Mouse (Mus musculus) left cerebral cortex, postnatal 36 days (tissue): ENCODE results near the gene Retreg1. TPM values are rescaled to one million over a fixed set of nuclear protein-coding genes. Genes with fewer than 3 reads are reported as not detected.
"Not testable (repeated sequence)": the region's sequence is repeated elsewhere in the genome, so short reads cannot be mapped to it uniquely, and the experiment has no call there.

Experiments used
- DNase-seq, 2 experiments: peaks; one replicate each; pipeline ENCODE4 v3.0.0; 2021 to 2022; ENCODE audit warnings: low spot score in 2 of 2, mixed read lengths in 1 of 2
- intact Hi-C: fragments of 180-260 bp; cut with DNase I; formaldehyde crosslinking; loops from one replicate; pipeline ENCODE4 v1.15.1; 2025
- total RNA-seq, 2 experiments: library from RNA; stranded (reverse); gene quantifications; 2 replicates each; pipeline ENCODE4 v1.2.3; 2021

The Retreg1 gene
- total RNA-seq, 2 experiments from 2014 or later = 32.2 to 34.2 TPM

DNA sequence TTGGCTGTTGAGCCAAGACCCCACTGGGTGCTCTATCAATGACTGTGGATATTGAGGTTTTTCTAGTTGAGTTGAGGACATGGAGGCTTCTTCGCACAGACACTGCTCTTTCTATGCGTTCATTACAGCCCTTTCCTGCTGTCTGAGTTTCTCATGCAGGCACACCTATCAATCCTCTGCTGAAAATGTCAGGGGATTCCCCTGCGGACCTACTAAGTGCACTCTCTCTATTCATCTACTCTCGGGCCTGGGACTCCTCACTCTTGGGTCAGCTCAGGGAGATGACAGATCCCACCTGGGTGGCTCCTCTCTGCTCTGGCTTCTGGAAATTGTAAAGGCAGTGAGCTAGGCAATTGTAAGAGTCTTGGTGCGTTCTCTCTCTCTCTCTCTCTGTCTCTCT is 117.3 kb downstream of the Retreg1 start:
- intact Hi-C loops = loop anchor here (5.0 kb wide), 1 partner anchor 233 kb away; no protein-coding TSS in a partner anchor
- DNase-seq = no peak

DNA sequence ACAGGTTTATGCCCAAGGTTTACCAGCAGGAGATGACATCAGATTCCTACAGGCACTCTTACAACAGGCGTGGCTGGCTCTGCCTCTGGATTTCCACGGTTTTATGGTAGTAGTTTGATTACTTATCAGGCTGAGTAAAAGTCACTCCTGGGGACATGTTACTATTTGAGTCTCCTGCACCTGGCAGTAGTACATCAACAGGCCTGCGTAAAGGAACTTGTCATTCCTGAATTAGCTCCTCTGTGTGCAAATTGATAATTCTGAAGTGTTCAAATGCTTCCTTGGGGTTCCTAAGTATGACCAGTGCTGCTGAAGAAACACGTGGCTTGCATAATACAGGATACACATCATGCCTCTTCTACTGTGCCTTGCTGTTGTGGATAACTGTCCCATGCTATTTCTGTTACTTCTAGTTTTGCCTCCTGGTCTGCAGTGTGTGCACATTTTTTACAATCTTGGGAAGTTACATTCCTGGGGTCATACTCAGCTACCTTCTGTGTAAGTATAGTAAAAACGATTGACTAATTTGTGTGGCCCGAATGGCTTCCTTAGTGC is 123.3 kb downstream of the Retreg1 start:
- intact Hi-C loops = no loop called here
- no peak for DNase-seq

DNA sequence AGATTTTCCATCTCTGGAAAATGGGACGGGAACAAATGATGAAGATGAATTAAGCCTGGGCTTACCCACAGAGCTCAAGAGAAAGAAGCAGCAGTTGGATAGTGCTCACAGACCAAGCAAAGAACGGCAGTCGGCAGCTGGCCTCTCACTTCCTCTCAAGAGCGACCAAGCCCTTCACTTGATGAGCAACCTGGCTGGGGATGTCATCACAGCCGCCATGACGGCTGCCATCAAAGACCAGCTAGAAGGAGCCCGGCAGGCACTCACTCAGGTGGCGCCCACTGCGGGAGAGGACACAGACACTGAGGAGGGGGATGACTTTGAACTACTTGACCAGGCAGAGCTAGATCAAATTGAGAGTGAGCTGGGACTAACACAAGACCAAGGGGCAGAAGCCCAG is 128.6 kb downstream of the Retreg1 start:
- intact Hi-C loops = no loop called here
- no peak for DNase-seq

DNA sequence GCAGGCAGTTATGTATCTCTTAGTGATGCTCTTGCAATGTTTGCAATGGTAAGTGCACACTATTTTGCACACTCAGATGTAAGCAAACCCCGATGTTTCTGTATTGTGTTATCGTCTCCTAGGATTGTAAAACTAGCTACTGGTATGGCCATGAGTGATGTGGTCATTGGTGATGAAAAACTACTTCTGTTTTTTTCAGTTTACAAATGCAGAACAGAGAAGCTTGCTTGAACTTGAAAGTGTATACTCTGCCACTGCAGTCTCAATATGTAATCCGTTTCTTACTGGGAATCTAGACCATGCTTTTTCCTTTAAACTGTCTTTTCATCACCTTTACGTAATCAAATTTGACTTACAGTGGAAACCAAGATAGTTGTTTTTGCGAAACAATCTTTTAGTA is 129.8 kb downstream of the Retreg1 start:
- intact Hi-C loops = no loop called here
- no peak for DNase-seq

DNA sequence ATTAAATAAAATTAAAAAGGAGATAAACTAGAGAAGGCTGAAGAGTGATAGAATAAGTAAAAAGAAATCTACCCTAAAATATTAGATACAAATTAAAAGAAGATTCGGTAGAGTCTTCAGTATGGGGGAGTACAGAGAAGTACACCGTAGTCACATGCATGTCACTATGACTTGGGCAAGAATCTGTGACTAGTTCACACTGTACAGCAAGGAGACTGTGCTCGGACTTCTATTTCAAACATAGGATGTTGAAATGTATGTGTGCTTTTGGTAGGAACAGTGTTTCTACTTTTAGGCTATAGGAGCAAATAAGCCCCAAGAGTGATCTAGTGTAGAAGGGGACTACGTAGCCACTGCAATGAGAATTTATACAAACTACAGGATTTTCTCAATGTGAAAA is 131.4 kb downstream of the Retreg1 start:
- no peak for DNase-seq
- intact Hi-C loops = no loop called here

DNA sequence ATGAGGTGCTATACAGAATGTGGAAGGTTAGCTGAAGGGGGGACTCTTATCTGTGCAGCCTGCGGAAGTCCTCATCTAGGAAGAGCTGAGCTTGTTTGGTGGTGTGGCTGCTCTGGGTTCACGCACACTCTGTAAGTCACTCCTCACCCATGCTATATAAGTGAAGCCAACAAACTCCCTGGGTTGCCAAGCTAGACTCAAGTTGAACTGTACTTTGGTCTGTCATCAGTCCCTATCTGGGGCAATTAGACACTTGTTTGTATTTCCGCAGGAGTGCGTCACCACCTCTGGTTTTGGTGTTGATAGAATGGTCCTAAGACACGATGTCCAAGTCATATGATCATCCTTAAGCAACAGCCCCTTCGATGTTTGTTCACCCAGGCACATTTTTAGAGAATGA is 132.8 kb downstream of the Retreg1 start:
- DNase-seq = no peak
- intact Hi-C loops = no loop called here

DNA sequence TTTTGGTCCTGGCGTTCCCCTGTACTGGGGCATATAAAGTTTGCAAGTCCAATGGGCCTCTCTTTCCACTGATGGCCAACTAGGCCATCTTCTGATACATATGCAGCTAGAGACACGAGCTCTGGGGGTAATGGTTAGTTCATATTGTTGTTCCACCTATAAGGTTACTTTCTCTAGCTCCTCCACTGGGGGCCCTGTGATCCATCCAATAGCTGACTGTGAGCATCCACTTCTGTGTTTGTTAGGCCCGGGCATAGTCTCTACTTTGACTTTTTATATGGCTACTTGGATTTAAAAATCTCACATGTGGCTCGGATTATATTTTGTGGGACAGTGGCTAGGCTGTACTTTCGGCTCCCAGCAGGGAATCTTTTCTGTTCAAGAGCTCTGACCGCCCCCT is 140.6 kb downstream of the Retreg1 start:
- intact Hi-C loops, DNase-seq: not testable (repeated sequence)

DNA sequence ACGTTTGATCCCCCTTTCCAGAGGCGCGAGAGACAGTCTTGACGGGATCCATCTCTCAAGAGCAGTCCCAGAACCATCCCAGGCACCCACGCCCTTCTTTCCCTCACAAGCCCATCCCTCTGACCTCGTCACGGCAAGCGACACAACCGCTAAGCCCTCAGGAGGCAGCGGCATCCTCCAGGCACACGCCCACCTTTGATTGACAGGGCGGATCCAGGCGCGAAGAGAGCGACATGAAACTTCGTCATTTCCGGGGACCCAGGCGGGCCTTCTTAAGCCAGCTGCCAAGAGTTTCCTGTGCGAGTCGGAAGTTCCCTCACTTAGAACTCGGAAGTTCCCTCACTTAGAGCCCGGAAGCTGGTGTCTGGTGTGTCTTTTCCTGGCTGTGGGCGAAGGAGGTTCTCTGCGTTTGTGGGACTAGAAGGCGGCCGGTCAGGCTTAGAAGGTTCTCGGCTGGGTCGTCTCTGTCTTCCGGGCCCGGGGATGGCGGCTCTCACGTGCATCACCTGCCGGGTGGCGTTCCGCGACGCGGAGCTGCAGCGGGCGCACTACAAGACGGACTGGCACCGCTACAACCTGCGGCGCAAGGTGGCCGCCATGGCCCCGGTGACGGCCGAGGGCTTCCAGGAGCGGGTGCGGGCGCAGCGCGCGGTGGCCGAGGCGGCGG is 141.2 kb downstream of the Retreg1 start, which contains the start of gene Zfp622:
Gene Zfp622, plus strand, starts transcription at position 300 of the 667 bp plus-strand sequence.
- intact Hi-C loops = no loop called here
- DNase-seq = peak; percentile 94 to 95

DNA sequence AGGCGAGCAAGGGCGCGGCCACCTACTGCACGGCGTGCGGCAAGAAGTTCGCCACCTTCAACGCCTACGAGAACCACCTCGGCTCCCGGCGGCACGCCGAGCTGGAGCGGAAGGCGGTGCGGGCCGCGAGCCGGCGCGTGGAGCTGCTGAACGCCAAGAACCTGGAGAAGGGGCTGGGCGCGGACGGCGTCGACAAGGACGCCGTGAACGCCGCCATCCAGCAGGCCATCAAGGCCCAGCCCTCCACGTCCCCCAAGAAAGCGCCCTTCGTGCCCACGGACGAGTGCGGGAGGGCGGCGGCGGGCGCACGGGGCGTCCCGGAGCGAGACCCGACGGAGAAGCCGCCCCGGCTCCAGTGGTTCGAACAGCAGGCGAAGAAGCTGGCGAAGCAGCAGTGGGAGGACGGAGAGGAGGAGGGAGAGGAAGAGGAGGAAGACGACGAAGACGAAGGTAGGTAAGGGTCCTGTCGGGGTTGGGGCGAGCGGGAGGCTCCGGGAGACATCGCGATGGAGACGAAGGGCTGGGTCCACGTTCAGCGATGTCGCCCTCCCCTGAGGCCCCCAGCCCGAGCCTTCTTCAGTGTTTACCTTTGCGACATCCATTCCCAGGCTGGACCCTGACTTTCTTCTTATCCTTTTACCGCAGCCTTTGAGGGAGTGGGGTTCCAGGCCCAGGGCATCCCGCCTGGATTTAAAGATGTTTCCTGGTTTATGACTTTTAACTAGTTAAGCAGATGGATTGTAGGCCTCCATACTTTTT is 141.9 kb downstream of the Retreg1 start:
- intact Hi-C loops = no loop called here
- no peak for DNase-seq

DNA sequence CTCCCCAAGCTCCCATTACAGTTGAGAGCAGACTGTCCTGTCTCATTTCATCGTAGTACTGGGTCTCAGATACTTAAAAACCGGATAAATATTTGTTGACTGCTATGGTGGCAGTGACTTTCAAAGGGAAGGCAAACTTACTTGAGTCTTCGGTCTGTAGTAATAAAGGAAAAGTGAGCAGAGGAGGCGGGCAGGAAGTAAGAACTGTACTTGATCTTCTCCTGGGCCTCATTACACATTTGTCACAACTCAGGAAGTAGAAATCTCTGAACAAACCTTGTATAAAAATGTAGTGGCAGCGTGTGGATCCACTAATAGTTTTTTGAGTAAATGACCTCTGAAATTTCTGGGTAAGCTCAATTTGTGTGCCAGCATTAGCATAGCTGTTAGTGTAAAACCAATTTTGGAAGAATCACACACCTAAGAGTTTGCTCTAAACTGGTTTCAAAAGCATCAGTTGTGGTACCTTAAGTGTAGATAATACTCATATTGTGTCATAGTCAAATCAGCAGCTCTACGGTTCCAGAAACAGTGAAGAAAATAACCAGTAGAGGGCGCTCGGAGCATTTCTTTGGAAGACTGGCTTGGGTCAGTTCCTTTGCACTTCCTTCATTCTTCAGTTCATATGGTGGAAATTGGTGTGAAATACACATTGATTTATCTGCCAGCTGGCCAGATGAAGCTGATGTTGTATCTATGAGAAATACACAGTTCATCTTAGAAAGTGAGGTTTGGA is 150.2 kb downstream of the Retreg1 start:
- intact Hi-C loops = loop anchor here (2.0 to 10.0 kb wide), 4 partner anchors 334 to 1194 kb away; no protein-coding TSS in a partner anchor
- DNase-seq = peak in 1 of 2 experiments; percentile 45

DNA sequence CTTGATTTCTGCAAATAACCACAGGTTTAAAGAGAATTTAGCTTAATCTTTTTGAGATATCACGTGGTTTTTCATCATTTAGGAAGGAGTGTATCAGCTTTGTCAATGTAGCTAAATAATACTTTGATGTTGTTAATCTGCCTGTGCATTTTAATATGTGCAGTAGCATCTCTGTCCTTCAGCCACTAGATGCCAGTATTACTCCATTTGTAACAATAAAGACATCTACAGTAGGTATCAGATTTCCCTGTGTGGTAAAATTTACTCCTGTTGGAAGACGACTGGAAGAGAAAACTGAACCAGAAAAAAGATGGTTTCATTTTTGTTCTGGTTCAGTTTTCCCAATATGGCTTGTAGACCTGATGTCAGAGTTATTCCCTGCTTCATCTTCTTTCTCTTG is 152.5 kb downstream of the Retreg1 start:
- no peak for DNase-seq

DNA sequence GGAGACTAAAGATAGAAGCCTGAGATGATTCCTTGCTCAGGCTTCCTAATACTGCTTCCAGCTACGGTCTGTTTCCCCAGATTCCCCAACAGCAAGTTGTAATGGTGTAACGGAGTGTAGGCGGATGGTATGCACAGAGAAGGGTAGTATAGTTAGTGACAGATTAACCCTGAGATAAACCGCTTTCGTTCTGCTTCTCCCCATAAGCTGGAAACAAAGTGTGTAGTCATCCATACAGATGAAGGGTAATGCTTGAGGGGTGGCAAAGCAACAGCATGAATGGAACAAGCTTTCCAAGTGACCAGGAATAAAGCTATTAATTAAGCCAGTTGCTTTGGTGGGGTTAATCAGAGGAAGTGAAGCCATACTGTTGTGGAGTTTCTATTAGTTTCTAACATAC is 156.6 kb downstream of the Retreg1 start:
- not testable (repeated sequence) for DNase-seq
- intact Hi-C loops = loop anchor here (5.0 to 10.0 kb wide), 3 partner anchors 308 to 615 kb away; partner anchors contain the start of gene March11

More for the DNA sequence above, 152.5 kb downstream of the Retreg1 start:
- intact Hi-C loops = loop anchor here (5.0 to 10.0 kb wide), 3 partner anchors 312 to 619 kb away; partner anchors contain the start of gene March11

DNA sequence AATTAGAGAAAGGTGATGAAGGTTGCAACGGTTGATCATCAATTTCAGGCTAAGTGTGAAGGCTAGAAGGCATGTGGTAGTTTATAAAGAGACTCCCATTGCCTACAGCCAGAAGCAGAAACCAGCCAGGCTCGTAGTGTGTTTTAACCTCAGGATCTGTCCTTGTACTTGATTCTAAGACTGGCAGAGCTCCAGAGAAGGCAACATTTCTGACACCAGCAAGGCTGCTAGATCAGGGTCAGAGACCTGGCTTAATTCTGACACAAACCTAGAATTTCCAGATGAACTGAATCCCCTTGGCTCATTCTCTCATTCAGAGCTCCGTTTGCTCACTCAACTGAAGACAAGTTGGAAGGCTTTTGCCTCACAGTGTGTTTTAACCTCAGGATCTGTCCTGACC is 165.6 kb downstream of the Retreg1 start:
- intact Hi-C loops = no loop called here
- DNase-seq = no peak

DNA sequence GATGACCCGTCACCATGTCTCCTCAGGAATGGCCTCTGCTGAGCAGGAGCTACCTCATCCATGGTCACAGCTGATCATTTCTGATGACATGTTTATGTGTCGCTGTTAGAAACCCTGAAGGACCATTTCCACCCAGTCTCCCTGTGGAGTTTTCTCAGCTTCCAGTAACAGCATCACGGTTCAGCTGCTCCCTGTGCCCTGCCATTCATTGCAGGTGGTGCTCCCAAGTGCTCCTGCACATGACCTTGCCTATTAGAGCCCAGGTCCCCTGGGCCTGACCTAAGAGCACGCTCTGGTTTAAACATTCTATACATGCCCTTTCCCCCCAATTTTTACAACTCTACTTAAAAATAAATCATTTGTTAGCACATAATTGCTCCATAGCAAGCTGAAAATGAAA is 169.9 kb downstream of the Retreg1 start:
- intact Hi-C loops = no loop called here
- DNase-seq = no peak

DNA sequence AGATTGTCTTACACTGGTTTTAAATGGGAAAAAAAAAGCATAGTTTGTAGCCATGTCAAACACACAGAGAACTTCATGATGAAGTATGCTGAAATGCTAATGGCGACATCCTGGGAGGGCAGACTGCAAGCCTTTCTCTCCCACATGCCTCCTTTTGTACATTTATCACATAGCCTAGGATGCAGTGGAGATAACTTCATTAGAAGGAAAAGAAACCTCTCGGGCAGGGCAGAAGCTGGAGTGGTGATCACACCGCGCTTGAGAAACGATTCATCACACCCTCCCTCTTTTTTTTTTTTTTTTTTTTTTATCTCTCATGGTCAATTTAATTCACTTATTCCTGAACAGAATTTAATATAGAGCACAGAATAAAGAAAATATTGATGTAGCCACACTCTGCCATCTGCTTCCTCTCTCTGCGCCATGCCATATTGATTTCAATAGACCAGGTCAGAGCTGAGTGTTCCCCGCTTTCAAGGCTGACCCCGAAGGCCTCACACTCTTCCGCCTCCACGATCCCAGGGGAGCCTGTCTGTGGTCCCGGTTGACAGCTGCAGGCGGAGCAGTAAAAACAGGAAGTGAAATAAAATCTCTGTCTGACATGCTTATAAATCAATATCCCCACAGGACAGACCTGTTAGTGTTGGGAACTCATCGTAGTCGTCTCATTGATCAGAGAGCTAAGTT is 173.1 kb downstream of the Retreg1 start:
- no peak for DNase-seq
- intact Hi-C loops = no loop called here

DNA sequence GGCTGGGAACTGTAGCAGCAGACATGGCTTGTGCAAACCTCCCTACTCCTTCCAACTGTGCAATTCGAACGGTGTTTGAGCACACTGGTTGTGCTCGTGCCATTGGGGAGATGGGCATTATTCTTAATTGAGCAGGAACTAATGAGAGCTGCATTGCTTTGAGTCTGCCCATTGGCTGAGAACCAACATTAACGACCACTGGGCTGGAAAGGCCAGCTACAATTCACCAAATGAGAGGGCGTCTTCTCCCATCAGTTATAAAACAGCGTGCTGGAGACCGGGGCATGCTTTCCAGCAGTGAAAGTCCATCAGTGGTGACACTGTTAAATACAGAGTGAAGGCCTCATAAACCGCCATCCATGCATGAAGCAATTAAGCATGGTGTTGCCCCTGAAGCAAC is 178.7 kb downstream of the Retreg1 start:
- intact Hi-C loops = no loop called here
- no peak for DNase-seq

DNA sequence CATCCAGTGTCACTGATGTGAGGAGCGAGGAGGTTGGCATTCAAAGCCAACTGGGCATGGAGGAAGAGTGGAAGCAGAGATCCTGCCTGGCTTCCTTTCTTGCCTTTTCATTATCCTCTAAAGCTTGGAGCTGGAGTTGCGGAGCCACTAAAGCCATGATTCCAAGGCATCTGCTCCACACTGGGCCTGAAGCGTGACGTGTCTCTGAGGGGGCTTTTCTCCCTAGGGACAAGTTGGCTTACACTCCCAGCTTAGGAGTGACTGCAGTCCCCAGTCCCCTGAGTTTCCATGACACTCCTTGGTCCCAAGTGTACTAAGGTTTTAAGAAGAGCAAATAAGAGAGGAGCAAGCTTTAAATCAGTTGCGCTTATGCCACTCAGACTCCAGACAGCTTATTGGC is 179.7 kb downstream of the Retreg1 start:
- no peak for DNase-seq
- intact Hi-C loops = no loop called here
